Mouse (Mus musculus) ES-E14 (cell line): ENCODE measurements at regions not wholly inside any gene's neighbourhood (a gene's known extent, or its start where the extent isn't known, plus 50 kb on each side); places are given as distances from the start of the nearest gene placed in this dataset.

Experiments used
- CHD2 ChIP-seq: IDR thresholded peaks from 2 replicates; pipeline ENCODE4 v1.6.1; 2014; ENCODE audit warnings: mild to moderate bottlenecking, low read depth, low read length, inconsistent platforms
- HCFC1 ChIP-seq: IDR thresholded peaks from 2 replicates; pipeline ENCODE4 v1.6.1; 2012; ENCODE audit warnings: low read length, inconsistent platforms, borderline replicate concordance; ENCODE audit not compliant: insufficient read depth
- MAFK ChIP-seq: IDR thresholded peaks from 2 replicates; pipeline ENCODE4 v1.6.1; 2014; ENCODE audit warnings: mild to moderate bottlenecking, low read depth, low read length, inconsistent platforms; ENCODE audit not compliant: insufficient read depth
- ZC3H11A ChIP-seq: IDR thresholded peaks from 2 replicates; pipeline ENCODE4 v1.6.1; 2012; ENCODE audit warnings: low read depth, mild to moderate bottlenecking, inconsistent platforms, low read length, borderline replicate concordance

DNA sequence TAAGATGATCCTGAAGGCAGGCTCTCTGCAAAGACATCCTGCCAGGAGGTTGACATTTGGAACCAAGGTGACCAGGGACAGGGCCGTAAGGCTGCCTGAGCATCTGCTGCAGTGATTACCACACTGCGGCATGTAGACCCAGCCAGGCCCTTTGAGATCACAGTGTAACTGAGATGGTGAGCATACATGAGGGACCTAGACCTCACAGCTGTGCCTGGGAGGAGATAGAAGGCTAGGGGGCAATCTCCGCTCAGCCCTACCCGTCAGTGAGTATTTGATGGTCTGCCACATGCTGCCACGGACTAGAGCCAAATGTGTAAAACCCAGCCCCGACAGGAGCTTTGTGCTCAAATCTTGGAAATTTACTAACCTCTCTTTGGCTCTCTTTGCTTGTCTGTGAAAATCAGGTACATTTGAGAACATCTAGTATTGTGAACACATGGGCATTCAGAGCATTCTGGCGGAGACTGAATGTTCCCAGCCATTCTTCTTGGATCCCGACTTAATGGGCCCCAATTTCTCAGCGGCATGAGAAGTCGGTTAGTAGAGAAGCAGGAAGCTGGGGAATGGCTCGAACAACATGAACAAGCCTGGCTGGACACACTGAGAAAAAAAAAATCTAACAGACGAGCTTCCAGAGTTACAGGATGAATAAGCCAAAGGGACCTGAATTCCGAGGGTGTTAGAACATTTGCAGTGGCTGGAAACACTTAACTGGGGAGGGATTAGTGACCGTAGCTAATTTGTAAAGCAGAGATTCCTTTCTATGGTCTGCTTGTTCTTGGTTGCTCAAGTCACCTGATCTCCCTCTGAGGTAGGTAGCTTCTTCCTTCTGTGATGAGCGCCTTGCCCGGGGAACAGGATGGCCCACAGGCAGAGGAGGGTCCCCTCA, 61.8 kb downstream of the Fam43a start:
- TF ChIP-seq ZC3H11A, result no peak
- TF ChIP-seq CHD2, result no peak
- TF ChIP-seq MAFK, result no peak
- TF ChIP-seq HCFC1, result no peak
